Mouse (Mus musculus): ENCODE data around the gene Olfr1328.
"Not testable (repeated sequence)": the region's sequence is repeated elsewhere in the genome, so short reads cannot be mapped to it uniquely, and the experiment has no call there.

The Olfr1328 gene

DNA sequence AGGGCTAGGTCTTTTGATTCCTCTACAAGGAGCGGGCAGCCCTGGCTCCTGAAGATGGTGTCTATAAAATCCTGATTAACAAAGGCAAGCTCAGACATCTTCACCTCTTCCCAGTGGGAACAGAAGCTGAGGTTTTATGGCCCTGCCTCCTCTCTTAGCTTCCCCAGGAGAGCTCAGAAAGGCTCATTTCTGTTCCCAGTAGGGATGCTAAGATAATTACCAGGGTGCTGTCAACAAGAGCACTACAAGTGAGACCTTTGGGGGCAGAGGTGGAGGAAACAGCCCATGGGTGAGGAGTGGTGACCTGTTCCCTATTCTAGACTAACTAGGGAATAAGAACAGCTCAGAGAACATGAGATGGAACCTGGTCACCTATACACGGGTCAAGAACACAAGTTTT, at the start of gene Olfr1328:
Gene Olfr1328 (minus strand): TSS at position 101 of the 400 bp plus-strand sequence.
- in situ Hi-C loops (cut with MboI, MseI) = loop anchor here in 1 of 2 experiments (25.0 kb wide), 1 partner anchor 1176 kb away; the partner anchor contains the start of gene Klf17

DNA sequence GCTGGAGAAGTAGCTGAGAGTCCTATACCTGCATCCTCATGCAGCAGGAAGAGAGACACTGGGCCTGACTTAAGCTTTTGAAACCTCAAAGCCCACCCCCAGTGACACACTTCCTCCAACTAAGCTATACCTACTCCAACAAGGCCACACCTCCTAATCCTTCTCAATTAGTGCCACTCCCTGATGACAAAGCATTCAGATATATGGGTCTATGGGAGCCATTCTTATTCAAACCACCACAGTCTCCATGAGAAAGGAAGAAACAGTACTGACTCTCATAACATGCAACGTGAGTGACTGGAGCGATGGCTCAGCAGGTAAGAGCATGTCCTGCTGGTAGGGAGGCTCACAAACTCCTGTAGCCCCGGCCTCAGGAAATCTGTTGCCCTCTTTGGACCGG, 46.9 kb upstream of the Olfr1328 start:
- in situ Hi-C loops (cut with MboI, MseI) = no loop called here

DNA sequence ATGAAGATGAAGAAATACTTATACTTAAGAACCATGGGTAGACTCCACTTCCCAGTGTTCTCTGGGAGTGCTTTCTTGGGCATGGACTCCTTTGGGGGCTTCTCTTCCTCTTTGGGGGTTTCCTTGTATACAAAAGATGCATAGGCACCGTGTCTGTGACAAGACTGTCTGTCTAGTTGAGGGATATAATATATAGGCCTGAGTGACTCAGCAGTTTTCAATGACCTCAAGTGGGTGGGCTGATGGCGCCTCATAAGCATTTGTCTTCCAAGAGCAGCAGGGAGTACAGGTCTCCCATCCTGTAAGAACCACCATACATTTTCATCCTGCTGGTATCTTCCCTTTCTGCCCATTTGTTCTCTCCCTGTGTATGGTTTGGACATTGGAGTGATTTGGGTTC, 34.9 kb upstream of the Olfr1328 start:
- in situ Hi-C loops (cut with MboI, MseI) = no loop called here

DNA sequence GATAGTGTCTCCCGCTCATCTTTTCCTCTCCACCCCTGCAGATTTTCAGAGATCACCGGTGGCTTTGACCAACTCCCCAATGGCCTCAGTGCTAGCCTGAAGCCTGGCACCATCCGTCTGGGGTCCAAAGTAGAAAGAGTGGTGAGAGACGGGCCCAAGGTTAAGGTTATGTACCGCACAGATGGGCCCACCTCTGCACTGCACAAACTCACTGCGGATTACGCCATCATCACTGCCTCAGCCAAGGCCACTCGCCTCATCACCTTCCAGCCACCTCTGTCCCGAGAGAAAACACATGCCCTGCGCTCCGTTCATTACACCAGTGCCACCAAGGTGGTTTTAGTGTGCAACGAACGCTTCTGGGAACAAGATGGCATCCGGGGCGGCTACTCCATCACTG, 29.3 kb upstream of the Olfr1328 start:
- in situ Hi-C loops (cut with MboI, MseI) = no loop called here

DNA sequence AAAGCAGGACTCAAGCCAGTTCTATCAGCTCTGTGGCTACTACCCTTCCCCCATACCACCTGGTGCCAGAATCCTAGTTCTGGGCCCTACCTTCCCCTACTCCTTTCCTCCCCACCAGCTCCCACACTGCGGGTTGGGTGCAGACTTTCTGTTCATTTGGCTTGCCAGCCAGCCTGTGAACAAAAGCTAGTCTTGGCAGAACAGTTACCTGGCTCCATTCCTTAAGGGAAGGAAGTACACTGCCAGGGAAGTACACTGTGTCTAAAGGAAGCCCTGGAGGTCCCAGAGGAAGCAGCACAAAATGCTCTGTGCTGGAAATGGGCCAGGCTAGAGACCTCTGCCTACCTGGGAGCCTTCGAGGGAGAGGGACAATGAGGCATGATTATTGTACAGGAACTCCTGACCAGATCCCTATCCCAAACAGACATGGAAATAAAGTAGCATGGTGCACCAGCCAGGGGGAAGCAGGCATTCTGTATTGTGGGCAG, 22.8 kb upstream of the Olfr1328 start, which contains the start of gene Lao1:
Gene Lao1 (plus strand): TSS at position 438 of the 488 bp plus-strand sequence.
- in situ Hi-C loops (cut with MboI, MseI) = no loop called here

DNA sequence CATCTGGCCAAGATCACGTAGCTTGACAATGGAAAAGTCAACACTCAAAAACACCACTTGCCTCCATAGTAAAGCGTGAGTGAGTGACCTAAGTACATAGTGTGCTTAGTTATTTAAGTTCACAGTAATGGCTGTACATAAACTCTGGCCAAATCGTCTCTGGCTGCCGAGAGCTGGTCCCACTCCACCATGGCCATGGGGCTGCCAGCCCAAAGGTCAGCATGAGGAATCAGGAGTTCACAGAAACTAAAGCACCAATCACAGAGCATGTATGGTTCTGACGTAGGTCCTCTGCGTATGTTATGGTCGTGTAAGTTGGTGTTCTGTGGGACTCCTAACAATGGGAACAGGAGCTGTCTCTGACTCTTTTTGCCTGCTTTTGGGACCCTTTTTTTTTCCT, 20.4 kb upstream of the Olfr1328 start:
- in situ Hi-C loops (cut with MboI, MseI) = loop anchor here in 1 of 2 experiments (10.0 kb wide), 1 partner anchor 394 kb away; no protein-coding TSS in a partner anchor

DNA sequence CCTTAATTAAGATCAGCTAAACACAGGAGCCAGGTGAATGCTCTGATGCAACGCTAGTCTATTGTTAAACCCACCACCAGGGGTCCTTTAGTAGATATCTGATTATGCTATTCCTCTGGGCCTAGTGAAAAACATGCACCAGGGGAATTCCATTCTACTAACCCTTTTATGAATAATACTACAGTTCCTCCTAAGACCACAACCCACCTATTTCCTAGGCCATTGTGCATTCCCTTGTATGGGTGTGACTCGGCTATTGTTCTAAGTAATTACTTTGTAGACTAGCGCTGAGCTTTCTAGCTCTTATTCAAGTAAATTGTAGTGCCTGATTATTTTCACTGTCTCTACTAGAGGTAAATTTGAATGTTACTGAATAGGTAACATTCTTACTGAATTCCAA, 7.1 kb downstream of the Olfr1328 start:
- in situ Hi-C loops (cut with MboI, MseI) = loop anchor here in 1 of 2 experiments (25.0 kb wide), 1 partner anchor 1169 kb away; the partner anchor contains the start of gene Klf17

DNA sequence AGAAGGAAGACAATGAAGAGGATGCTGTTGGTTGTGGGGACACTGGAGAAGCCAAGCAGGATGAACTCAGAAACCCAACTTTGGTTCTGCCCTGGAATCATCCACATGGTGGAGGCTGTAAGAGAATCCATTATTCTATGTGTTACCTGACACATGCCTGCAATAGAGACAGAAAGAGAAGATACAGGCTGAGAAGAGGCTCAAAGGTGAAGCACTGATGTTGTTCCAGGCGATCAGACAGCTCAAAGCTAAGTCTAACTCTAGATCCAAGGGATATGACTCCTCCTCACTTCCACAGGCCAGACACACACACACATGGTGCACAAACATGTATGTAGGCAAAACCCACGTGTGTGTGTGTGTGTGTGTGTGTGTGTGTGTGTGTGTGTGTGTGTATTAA, 21.0 kb downstream of the Olfr1328 start, which contains the start of gene Olfr1329:
Gene Olfr1329 (minus strand): TSS at position 101 of the 400 bp plus-strand sequence.
- in situ Hi-C loops (cut with MboI, MseI) = not testable (repeated sequence)

DNA sequence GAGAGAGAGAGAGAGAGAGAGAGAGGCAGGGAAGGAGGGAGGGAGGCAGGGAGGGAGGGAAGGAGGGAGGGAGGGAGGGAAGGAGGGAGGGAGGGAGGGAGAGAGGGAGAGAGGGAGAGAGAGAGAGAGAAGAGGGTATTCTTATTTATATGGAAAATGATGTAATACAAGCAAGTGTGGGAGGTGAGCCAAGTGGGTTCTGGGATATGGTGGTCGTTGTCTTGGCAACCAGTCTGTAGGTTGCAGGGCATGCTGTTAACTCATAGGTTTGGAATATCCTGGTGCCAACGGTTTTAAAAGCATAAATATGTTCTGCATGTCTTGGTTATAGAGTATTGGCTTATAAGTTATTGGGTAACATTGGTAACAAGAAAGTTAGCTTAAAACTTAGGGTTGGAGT, 36.4 kb downstream of the Olfr1328 start:
- in situ Hi-C loops (cut with MboI, MseI) = no loop called here

DNA sequence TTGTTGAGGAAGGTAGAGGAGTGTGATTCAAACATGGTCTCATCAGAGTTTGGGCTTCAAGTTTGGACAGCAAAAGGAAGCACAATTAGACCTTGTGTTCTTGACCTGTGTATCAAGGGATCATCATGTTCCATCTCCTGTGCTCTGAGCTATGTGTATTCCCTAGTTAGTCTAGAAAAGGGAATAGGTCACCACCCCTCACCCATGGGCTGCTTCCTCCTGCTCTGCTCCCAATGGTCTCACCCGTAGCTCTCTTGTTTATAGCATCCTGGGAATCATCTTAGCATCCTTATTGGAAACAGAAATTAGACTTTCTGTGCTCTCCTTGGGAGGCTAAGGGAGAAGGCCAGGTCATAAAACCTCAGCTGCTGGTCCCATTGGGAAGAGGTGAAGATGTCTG, 50.1 kb downstream of the Olfr1328 start, which contains the start of gene Olfr1330:
Gene Olfr1330 (plus strand): TSS at position 301 of the 400 bp plus-strand sequence.
- in situ Hi-C loops (cut with MboI, MseI) = no loop called here
